Mouse (Mus musculus) megakaryocyte, embryonic 14.5 days (primary cell): ENCODE results near the gene Gimap5. TPM values are rescaled to one million over a fixed set of nuclear protein-coding genes. Genes with fewer than 3 reads are reported as not detected.

ENCODE experiments used
- H3K27me3 ChIP-seq: replicated peaks from 2 replicates; pipeline ENCODE3; 2012; ENCODE audit warnings: inconsistent platforms
- H3K36me3 ChIP-seq: replicated peaks from 2 replicates; pipeline ENCODE3; 2012; ENCODE audit warnings: low read length, inconsistent platforms, mixed read lengths
- H3K4me1 ChIP-seq: 2 replicates; pipeline ENCODE4 v1.6.1; 2012; ENCODE audit warnings: inconsistent platforms
- H3K4me3 ChIP-seq: replicated peaks from 2 replicates; pipeline ENCODE3; 2012; ENCODE audit warnings: moderate library complexity, mild to moderate bottlenecking, inconsistent platforms
- H3K9me3 ChIP-seq: 2 replicates; pipeline ENCODE4 v1.6.1; 2012; ENCODE audit warnings: inconsistent platforms
- FLI1 ChIP-seq: IDR thresholded peaks from 2 replicates; pipeline ENCODE4 v1.6.1; 2012; ENCODE audit warnings: low read length, inconsistent platforms, mixed read lengths
- GATA1 ChIP-seq: IDR thresholded peaks from 3 replicates; pipeline ENCODE4 v1.6.1; 2012; ENCODE audit warnings: mixed read lengths, low read length, inconsistent platforms, borderline replicate concordance
- polyA plus RNA-seq: library from polyadenylated mRNA; stranded (reverse); fragments of >175 nt; gene quantifications from 2 replicates; pipeline ENCODE4 v1.2.3, GENCODE M21; 2012; ENCODE audit warnings: low replicate concordance; ENCODE audit not compliant: insufficient read depth

The Gimap5 gene
- polyA plus RNA-seq, 1 experiment, result 21.4 TPM

DNA sequence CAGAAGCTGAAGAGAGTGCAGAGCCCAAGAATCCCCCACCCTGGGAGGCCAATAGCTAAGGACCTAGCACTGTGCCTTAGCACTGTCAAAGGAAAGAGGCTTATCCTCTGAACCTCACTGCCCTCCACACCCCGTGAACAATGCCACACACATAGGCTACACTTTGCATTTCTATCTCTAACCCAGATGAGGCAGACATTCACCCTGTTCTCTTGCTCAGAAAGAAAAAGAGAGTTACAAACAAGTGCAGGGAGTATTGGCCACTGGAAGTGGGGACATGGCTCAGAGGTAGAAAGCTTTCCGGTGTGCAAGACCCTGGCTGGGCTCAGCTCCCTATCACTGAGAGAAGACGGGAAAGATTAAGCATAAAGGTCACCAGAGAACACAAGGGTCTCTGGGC lies 39.9 kb upstream of the Gimap5 start:
- Histone ChIP-seq H3K36me3 (peaks cover 56% of the 10 kb centered on the region), H3K4me1 (peaks cover 47% of the 10 kb centered on the region)

GRCm38 (mm10) chr6:48718455-48718854 lies 27.5 kb upstream of the Gimap5 start, which contains the start of the genes Gm28053 and Gimap7:
Gene Gm28053, plus strand, starts transcription at chr6:48718607.
Gene Gimap7, plus strand, starts transcription at chr6:48718621.
- H3K27me3 ChIP-seq, result peaks cover 5% of the 10 kb centered on the region
- peaks cover 26% of the 10 kb centered on the region for H3K4me1 ChIP-seq
- H3K36me3 ChIP-seq, result no peaks in the 10 kb centered on the region
- TF ChIP-seq FLI1 (no peak), GATA1 (no peak)
- no peak within 1 kb of the TSS for H3K4me3 ChIP-seq
- H3K9me3 ChIP-seq, result no peaks in the 10 kb centered on the region

More for the DNA sequence above, 39.9 kb upstream of the Gimap5 start:
- peaks cover 6% of the 10 kb centered on the region for H3K9me3 ChIP-seq
- TF ChIP-seq GATA1, result no peak
- TF ChIP-seq FLI1, result no peak
- H3K27me3 ChIP-seq, result no peaks in the 10 kb centered on the region
- peak overlapping the region; percentile 84 for H3K4me3 ChIP-seq

DNA sequence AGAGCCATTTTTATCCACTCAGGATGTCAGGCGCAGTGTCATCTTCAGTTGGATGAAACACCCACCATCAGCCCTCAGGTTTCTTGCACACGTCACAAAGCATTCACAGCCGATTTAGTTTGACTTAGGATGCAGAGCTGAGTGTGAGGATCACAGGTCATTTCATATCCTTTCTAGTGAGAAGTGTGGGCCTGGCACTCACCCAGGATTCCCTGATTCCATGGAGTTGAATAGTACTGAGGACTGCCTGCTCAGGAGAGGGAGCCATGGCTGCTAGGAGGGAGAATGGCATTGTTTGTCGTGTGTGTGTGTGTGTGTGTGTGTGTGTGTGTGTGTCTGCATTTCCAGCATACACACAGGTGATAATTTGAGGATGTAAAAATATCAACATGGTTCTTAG lies 25.7 kb upstream of the Gimap5 start:
- H3K4me3 ChIP-seq, result no peak overlapping the region
- H3K9me3 ChIP-seq, result peaks cover 7% of the 10 kb centered on the region
- H3K36me3 ChIP-seq, result no peaks in the 10 kb centered on the region
- peaks cover 10% of the 10 kb centered on the region for H3K27me3 ChIP-seq
- H3K4me1 ChIP-seq, result peaks cover 30% of the 10 kb centered on the region
- no peak for TF ChIP-seq GATA1
- TF ChIP-seq FLI1, result no peak

GRCm38 (mm10) chr6:48723468-48723867 lies 22.5 kb upstream of the Gimap5 start:
- Histone ChIP-seq H3K36me3 (no peaks in the 10 kb centered on the region), H3K4me3 (no peak overlapping the region), H3K4me1 (peaks cover 29% of the 10 kb centered on the region), H3K27me3 (peaks cover 6% of the 10 kb centered on the region), H3K9me3 (peaks cover 7% of the 10 kb centered on the region)
- TF ChIP-seq GATA1 (no peak), FLI1 (no peak)

DNA sequence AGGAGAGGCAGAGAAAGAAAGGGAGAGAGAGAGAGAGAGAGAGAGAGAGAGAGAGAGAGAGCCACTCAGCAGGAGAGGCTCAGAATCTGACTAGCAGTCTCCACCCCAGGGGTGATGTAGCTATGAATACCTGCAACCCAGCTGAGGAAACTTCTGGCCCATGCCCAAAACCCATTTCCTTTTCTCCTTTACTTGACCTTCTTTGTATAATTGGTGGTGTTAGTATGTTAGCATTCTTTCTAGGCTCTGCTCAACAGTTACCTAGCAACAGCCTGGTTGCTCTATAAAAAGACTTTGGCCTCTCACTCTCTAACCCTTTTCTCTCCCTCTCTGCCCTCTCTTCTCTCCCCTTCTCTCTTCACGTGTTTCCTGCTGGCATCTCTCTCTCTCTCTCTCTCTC lies 20.5 kb upstream of the Gimap5 start:
- Histone ChIP-seq H3K36me3 (no peaks in the 10 kb centered on the region), H3K9me3 (peaks cover 7% of the 10 kb centered on the region), H3K4me3 (no peak overlapping the region), H3K4me1 (peaks cover 23% of the 10 kb centered on the region), H3K27me3 (peaks cover 10% of the 10 kb centered on the region)
- TF ChIP-seq GATA1, result no peak
- TF ChIP-seq FLI1, result no peak

GRCm38 (mm10) chr6:48727761-48728160 lies 18.2 kb upstream of the Gimap5 start:
- H3K27me3 ChIP-seq, result peaks cover 10% of the 10 kb centered on the region
- H3K9me3 ChIP-seq, result peaks cover 7% of the 10 kb centered on the region
- TF ChIP-seq FLI1 (no peak), GATA1 (no peak)
- no peak overlapping the region for H3K4me3 ChIP-seq
- H3K4me1 ChIP-seq, result peaks cover 19% of the 10 kb centered on the region; the same call in 1 of the 2 replicates
- no peaks in the 10 kb centered on the region for H3K36me3 ChIP-seq

- H3K4me1 ChIP-seq, result peaks cover 26% of the 10 kb centered on the region
- no peaks in the 10 kb centered on the region for H3K36me3 ChIP-seq
- no peak overlapping the region for H3K4me3 ChIP-seq
- peaks cover 5% of the 10 kb centered on the region for H3K27me3 ChIP-seq
- no peak for TF ChIP-seq FLI1
- TF ChIP-seq GATA1, result no peak
- H3K9me3 ChIP-seq, result no peaks in the 10 kb centered on the region; the same call in 1 of the 2 replicates
Measured at GRCm38 (mm10) chr6:48732864-48733304, 13.1 kb upstream of the Gimap5 start.

DNA sequence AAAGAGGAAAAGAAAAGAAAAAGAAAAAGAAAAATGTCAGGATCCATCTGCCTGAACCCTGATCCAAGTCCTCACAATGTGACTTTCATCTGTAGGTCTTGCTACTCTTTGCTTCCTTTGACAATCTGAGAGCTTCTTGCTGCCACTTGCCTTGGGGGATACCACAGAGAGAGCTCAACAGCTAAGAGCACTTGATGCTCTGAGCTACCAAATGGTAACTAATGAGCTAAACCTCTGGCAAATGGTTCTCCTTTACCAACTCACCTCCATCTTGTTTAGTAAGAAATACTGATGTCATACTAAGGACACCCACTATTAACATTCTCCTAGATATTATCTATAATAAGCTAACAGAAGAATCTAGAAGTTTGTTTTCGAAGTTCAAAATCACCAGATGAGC lies 12.3 kb upstream of the Gimap5 start:
- TF ChIP-seq FLI1, result no peak
- no peak for TF ChIP-seq GATA1
- H3K9me3 ChIP-seq, result no peaks in the 10 kb centered on the region; the same call in 1 of the 2 replicates
- no peaks in the 10 kb centered on the region for H3K36me3 ChIP-seq
- peaks cover 30% of the 10 kb centered on the region for H3K4me1 ChIP-seq
- no peak overlapping the region for H3K4me3 ChIP-seq
- H3K27me3 ChIP-seq, result peaks cover 4% of the 10 kb centered on the region

DNA sequence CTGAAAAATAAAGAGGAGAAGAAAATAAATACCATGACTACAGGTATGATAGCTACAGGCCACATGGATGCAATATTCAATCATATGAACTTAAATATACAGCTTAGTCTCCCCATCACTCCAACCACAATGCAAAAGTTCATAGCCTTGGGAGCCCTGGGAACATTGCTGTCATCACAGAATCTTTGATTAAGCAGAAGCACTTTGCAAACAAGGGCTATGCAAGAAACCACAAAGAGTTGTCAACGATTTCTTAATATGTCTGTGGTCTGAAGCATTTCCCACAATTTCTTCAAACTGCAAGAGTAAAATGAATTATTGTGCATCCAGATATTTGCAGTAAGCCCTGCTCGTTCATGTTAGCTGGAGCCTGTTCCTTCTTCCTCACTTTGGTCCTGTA lies 8.9 kb upstream of the Gimap5 start:
- H3K27me3 ChIP-seq, result no peaks in the 10 kb centered on the region
- no peak overlapping the region for H3K4me3 ChIP-seq
- H3K4me1 ChIP-seq, result peaks cover 62% of the 10 kb centered on the region
- H3K9me3 ChIP-seq, result no peaks in the 10 kb centered on the region; the same call in 1 of the 2 replicates
- no peak for TF ChIP-seq GATA1
- no peak for TF ChIP-seq FLI1
- peaks cover 17% of the 10 kb centered on the region for H3K36me3 ChIP-seq

- peak overlapping the region; percentile 47 for H3K4me3 ChIP-seq
- no peaks in the 10 kb centered on the region for H3K27me3 ChIP-seq
- peaks cover 23% of the 10 kb centered on the region for H3K36me3 ChIP-seq
- H3K4me1 ChIP-seq, result peaks cover 67% of the 10 kb centered on the region
- TF ChIP-seq FLI1, result no peak
- no peak for TF ChIP-seq GATA1
- no peaks in the 10 kb centered on the region; the same call in 1 of the 2 replicates for H3K9me3 ChIP-seq
Measured at GRCm38 (mm10) chr6:48737688-48738087, 8.3 kb upstream of the Gimap5 start.
